Mouse (Mus musculus) left cerebral cortex, adult 8-10 months (tissue): ENCODE results near the gene Pgghg. TPM values are rescaled to one million over a fixed set of nuclear protein-coding genes. Genes with fewer than 3 reads are reported as not detected.
"Not testable (repeated sequence)": the region's sequence is repeated elsewhere in the genome, so short reads cannot be mapped to it uniquely, and the experiment has no call there.

Source experiments
- DNase-seq, 2 experiments: peaks; one replicate each; pipeline ENCODE4 v3.0.0; 2022; ENCODE audit warnings: low spot score in 2 of 2
- total RNA-seq, 4 experiments: library from RNA; stranded (reverse); gene quantifications; 2 replicates each; pipeline ENCODE4 v1.2.4; 2022

The Pgghg gene
- total RNA-seq, 4 experiments from 2014 or later, result 3.9 to 4.7 (median 4.3) TPM

GRCm38 (mm10) chr7:140954733-140955071 lies 13.5 kb downstream of the Pgghg start:
- DNase-seq, result no peak

- no peak for DNase-seq
Measured at GRCm38 (mm10) chr7:140955342-140955741, 14.2 kb downstream of the Pgghg start.

GRCm38 (mm10) chr7:140955758-140956555 lies 14.8 kb downstream of the Pgghg start, which contains the start of the genes Gm45717 and Ifitm2:
Gene Gm45717, minus strand, starts transcription at chr7:140955937.
Gene Ifitm2, minus strand, starts transcription at chr7:140955987.
- peak in 1 of 2 experiments; percentile 46 for DNase-seq

- no peak for DNase-seq
Measured at GRCm38 (mm10) chr7:140956556-140956869, 15.3 kb downstream of the Pgghg start.

GRCm38 (mm10) chr7:140959181-140959901 lies 18.1 kb downstream of the Pgghg start:
- no peak for DNase-seq

- DNase-seq, result no peak
Measured at GRCm38 (mm10) chr7:140960026-140960425, 18.8 kb downstream of the Pgghg start.

GRCm38 (mm10) chr7:140961416-140961815 lies 20.2 kb downstream of the Pgghg start:
- no peak for DNase-seq

- DNase-seq, result no peak
Measured at GRCm38 (mm10) chr7:140962733-140963132, 21.5 kb downstream of the Pgghg start.

- no peak for DNase-seq
Measured at GRCm38 (mm10) chr7:140966921-140967320, 25.7 kb downstream of the Pgghg start, which contains the start of gene Ifitm1. Gene Ifitm1, plus strand, starts transcription at chr7:140967221.

GRCm38 (mm10) chr7:140967862-140968591 lies 26.8 kb downstream of the Pgghg start:
- no peak for DNase-seq

GRCm38 (mm10) chr7:140968710-140969109 lies 27.5 kb downstream of the Pgghg start:
- not testable (repeated sequence) for DNase-seq

GRCm38 (mm10) chr7:140970931-140971330 lies 29.7 kb downstream of the Pgghg start:
- DNase-seq, result no peak

- DNase-seq, result no peak
Measured at GRCm38 (mm10) chr7:140971479-140972171, 30.4 kb downstream of the Pgghg start.

- peak in 1 of 2 experiments; percentile 22 for DNase-seq
Measured at GRCm38 (mm10) chr7:140973396-140974165, 32.4 kb downstream of the Pgghg start.

- no peak for DNase-seq
Measured at GRCm38 (mm10) chr7:140974940-140975339, 33.7 kb downstream of the Pgghg start.

- DNase-seq, result no peak
Measured at GRCm38 (mm10) chr7:140975465-140975864, 34.3 kb downstream of the Pgghg start.

- not testable (repeated sequence) for DNase-seq
Measured at GRCm38 (mm10) chr7:140976720-140977119, 35.5 kb downstream of the Pgghg start.

- no peak for DNase-seq
Measured at GRCm38 (mm10) chr7:140981704-140982103, 40.5 kb downstream of the Pgghg start.

- no peak for DNase-seq
Measured at GRCm38 (mm10) chr7:140982971-140983370, 41.8 kb downstream of the Pgghg start.
